Mouse (Mus musculus) ES-Bruce4 (cell line): Measurements from ENCODE around the gene Ssbp3.

ENCODE experiments used
- CTCF ChIP-seq: IDR thresholded peaks from one replicate; pipeline ENCODE4 v1.8.1; 2011; ENCODE audit warnings: low read depth, low read length
- EP300 ChIP-seq: IDR thresholded peaks from 2 replicates; pipeline ENCODE4 v1.6.1; 2011; ENCODE audit warnings: low read depth, low read length; ENCODE audit not compliant: insufficient read depth
- POLR2A ChIP-seq: IDR thresholded peaks from one replicate; pipeline ENCODE4 v1.8.1; 2011; ENCODE audit warnings: low read length; ENCODE audit not compliant: insufficient read depth

- TF ChIP-seq POLR2A, result no peak
- no peak for TF ChIP-seq EP300
- no peak for TF ChIP-seq CTCF
Observed at GRCm38 (mm10) chr4:107048568-107049162, 138.2 kb downstream of the Ssbp3 start.
